Mouse (Mus musculus): ENCODE measurements around the gene Ppm1f.
"Not testable (repeated sequence)": the region's sequence is repeated elsewhere in the genome, so short reads cannot be mapped to it uniquely, and the experiment has no call there.

Ppm1f gene

DNA sequence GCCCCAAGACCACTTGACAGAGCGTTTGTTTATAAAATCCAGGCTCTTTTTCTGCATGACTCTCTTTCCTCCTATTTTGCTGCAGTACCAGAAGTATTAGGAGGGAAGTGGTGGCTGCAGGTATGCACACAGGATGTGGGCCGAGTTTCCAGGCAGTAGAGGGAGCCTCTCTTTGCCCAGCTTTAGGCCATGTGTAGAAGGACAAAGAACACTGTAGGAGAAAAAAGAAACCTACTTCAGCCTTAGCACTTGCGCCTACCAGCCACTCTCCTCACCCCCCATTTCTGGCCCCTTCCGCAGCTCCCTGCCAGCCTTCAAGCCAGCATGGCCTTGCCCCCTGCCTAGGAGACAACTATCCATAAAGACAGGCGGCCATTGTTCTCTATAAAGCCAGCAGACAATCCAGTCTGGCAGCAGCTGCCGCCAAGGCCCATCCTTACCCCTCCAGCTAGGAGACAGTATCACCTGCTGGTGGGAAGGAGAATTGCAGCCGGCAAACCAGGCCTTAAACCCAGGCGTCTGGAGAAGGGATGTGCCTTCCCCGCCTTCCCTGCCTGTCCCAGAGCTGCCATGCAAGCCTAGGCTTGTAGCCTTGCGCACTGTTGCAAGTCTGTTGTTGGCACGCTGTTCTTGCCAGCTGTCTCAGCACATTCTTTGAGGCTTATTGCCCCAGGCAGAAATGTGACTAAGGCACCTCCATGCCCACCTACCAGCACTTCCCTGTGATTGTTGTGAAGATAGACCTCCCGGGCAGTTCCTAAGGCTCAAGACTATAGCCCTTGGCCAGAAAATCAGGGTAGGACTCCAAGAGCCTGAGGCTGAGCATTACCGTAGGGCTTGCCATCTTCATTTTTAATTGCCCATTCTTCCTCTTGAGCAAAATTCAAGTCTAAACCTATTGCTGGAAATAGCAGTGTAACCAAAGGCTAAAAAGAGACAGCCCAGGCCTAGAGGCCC, 15.7 kb downstream of the Ppm1f start:
- peak; percentile 48 for DNase-seq

- DNase-seq: no peak
Measured at GRCm38 (mm10) chr16:16913440-16913839, 17.2 kb downstream of the Ppm1f start.

DNA sequence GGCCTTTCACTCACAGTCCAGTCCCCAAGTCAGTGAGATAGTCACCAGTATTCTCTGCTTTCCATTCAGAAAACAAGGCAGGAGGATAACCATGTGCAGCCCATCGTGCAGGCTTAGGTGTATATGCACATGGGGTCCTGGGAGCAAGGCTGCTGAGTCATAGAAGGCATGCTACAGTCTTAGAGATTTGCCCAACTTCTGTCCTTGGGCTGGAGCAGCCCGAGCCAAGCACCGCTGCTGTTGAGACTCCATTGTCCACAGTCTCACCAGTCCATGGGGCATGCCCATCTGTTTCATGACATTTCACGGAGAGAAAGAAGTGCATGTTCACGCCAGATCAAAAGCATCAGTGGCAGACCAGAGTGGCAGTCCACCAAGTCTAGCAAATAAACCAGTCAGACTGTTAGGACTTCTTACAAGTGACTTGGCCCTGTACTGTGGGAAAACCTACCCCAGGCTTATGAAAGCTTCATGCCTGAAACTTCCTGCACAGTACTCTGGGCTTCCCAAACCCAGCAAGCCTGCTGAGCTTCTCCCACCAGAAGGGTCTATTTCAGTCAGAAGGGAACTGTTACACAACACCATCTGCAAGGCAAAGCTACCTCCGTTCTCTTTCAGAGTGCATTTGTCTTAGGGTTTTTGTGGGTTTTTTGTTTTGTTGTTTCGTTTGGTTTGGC, 22.3 kb downstream of the Ppm1f start:
- no peak for DNase-seq

- DNase-seq: peak; percentile 27
Measured at GRCm38 (mm10) chr16:16921021-16921435, 24.8 kb downstream of the Ppm1f start.

DNA sequence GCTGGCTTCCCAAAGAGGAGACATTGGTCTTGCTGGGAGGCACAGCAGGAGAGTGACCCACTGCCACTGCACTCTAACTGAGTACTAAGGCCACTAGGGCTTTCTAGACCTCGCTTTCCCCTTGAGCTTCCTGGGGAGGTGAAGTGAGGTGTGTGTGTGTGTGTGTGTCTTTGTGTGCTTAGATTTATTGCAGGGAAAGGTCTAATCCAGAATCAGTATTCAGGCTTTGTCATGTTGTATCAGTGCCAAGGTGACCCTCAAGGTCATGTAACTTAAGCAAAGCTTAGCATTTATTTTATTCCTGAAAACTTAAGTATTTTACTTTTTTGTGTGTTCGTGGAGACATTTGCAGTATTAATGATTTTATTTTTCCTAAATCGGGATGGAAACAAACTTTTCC, 28.2 kb downstream of the Ppm1f start:
- no peak for DNase-seq

DNA sequence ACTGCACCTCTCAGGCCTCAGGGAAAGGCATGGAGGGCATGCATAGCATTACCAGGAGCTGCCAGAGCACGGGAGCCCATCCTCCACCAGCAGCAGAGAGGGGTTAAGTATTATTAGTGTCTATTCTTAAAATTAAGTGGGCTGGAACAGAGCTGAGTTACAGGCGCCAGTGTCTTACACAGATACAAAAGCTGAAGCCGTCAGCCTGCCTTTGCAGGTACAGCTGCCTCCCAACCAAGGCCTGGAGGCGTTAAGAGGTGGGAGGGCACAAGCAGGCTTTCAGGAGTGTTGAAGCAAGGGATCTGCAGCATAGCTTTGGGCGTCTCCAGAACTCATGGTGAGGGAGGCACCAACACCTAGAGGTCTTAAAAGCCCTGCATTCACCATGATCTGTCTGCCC, 30.3 kb downstream of the Ppm1f start:
- DNase-seq: no peak

DNA sequence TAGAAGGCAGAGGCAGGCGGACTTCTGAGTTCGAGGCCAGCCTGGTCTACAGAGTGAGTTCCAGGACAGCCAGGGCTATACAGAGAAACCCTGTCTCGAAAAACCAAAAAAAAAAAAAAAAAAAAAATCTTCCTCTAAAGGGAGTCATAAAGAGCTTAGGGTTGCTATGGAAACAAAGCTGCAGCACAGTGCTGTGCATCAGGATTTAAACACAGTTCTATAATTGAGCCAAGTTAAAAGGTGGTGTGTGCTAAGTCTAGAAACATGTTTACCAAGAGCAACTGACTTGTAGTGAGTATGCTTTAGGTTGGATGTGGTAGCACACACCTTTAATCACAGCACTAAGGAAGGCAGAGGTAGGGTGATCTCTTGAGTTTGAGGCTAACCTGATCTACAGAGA, 32.6 kb downstream of the Ppm1f start:
- DNase-seq: not testable (repeated sequence)

DNA sequence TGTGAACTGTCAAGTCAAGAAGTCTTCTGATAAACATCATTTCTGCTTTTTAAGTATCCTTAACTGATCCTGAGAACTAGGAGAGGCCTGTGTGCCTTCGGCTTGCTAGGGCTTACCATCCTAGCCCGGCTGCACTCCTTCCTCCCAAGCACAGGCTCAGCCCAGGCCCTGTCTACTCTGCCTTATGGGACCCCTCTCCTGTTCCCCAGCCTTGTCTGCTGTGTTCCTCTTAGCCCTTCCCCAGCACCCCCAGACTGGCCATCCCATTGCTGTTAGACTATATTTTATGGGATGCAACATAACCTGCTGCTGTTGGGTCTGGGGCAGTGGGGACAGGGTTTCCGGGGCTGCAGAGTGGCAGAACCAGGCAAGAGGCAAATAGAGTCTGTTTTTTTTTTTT, 34.1 kb downstream of the Ppm1f start:
- no peak for DNase-seq

- no peak for DNase-seq
Measured at GRCm38 (mm10) chr16:16930810-16931296, 34.6 kb downstream of the Ppm1f start.

GRCm38 (mm10) chr16:16939543-16939942, 43.3 kb downstream of the Ppm1f start:
- no peak for DNase-seq

DNA sequence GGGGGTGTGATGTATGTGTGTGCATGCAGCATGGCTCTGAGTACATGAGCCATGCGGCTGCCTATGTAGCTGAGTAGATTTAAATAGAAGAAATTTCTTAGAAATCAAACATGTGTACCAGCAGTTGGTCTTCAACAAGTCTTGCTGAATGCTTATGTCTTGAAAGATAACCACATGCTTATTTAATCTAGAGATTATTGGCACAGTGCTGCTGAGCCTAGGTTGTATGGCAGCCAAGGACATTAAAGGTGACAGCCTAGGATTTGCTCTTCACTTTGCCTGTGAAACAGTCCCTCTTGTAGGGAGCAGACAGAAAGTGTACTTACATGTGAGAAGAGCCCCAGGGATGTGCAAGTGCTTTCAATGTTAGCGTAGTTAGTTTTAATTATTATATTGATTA, 44.8 kb downstream of the Ppm1f start:
- DNase-seq: no peak

DNA sequence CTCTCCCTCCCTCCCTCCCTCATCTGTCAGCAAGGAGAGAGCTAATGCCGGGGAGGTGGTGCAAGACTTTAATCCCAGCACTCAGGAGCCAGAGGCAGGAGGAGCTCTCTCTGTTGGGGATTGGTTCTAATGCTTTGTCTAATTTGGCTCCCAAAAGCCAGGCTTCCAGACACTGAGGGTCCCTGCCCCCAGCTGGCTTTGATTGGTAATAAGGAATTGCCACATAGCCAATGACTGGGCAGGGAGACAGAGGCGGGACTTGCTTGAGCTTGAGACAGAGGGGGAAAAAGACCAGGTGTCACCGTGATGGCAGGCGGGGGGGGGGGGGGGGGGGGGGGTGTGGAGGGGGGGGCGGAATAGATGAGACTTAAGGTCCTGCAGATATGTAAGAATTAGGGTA, 62.3 kb downstream of the Ppm1f start:
- DNase-seq: no peak

DNA sequence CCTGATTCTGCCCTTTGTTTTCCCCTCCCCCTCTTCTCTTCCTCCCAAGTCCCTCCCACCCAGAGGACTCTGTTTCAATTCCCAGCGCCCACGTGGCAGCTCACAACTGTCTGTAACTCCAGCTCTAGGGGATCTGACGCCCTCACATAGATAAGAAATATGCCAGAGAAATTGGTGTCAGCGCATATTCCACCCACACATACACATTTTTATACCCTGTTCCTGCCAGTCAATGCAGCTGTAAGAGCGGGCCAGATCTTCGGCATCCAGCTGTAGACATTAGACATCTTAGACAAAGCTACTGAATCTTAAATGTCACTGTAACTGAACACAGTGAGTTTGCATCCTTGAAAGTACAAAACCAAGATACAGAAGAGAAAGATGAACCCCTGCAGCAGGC, 63.6 kb downstream of the Ppm1f start:
- no peak for DNase-seq

GRCm38 (mm10) chr16:16965149-16965548, 68.9 kb downstream of the Ppm1f start:
- DNase-seq: no peak

GRCm38 (mm10) chr16:16966290-16966689, 70.0 kb downstream of the Ppm1f start:
- no peak for DNase-seq

Measured in cerebellum, adult 11 months (tissue).